ENCODE assay signal across 7 mouse cellular contexts in genomic region chr6:29215881-29216501, GRCm38 (mm10). TPM values are rescaled to one million over a fixed set of nuclear protein-coding genes. Genes with fewer than 3 reads are reported as not detected.
A peak's percentile ranks its signal among the peaks of the same experiment; 100 is the strongest.
DNase-seq lines count a peak whose midpoint lies in the region; ATAC-seq and TF ChIP-seq lines count a peak whose summit lies in the region.

Gene Impdh1 (minus strand): TSS chr6:29216364.

- no peaks in the 10 kb centered on the region for H3K27me3 ChIP-seq in hindbrain, postnatal 0 days (ENCODE audit: insufficient read depth, low read length)
- no peaks in the 10 kb centered on the region for H3K27me3 ChIP-seq in small intestine, adult 2 months (ENCODE audit: control insufficient read depth, insufficient read depth, low read length)

- intact Hi-C loops in left cerebral cortex, postnatal 25 days (cut with DNase I): no loop called here

- peak within 1 kb of the TSS; percentile 74 for H3K4me3 ChIP-seq in hindbrain, postnatal 0 days (ENCODE audit: low read length)
- H3K4me3 ChIP-seq in small intestine, adult 2 months (ENCODE audit: low read depth, low read length): peak within 1 kb of the TSS; percentile 74

- no peak for TF ChIP-seq POLR2A in small intestine, adult 2 months (IDR thresholded peaks at IDR 0.05; ENCODE audit: low read depth, low read length)

- H3K4me2 ChIP-seq in hindbrain, postnatal 0 days (ENCODE audit: low read depth, low read length): peak within 1 kb of the TSS; percentile 97

- no peaks in the 10 kb centered on the region for H3K9me3 ChIP-seq in hindbrain, postnatal 0 days (ENCODE audit: low read length)

- 2% methylated on average over 56 of the region's 56 CpGs for WGBS in hindbrain, postnatal 0 days
- under 1% methylated on average over 56 of the region's 56 CpGs for WGBS in small intestine, adult 2 months

- peak within 1 kb of the TSS; percentile 67 for H3K9ac ChIP-seq in hindbrain, postnatal 0 days (replicated peaks; ENCODE audit: low read length)

- peak; percentile 80 for ATAC-seq in hindbrain, postnatal 0 days

- no peak for TF ChIP-seq CTCF in hindbrain, postnatal 0 days (IDR thresholded peaks at IDR 0.05; ENCODE audit: low read depth)
- TF ChIP-seq CTCF in small intestine, adult 2 months (IDR thresholded peaks at IDR 0.05; ENCODE audit: extremely low read depth, insufficient read length, insufficient replicate concordance, low read depth, low read length): no peak

- H3K36me3 ChIP-seq in hindbrain, postnatal 0 days (ENCODE audit: insufficient read depth, low read length): no peaks in the 10 kb centered on the region
- H3K36me3 ChIP-seq in small intestine, adult 2 months (ENCODE audit: control insufficient read depth, insufficient read depth, low read length): no peaks in the 10 kb centered on the region

- peak; percentile 94 for DNase-seq in ZHBTc4 (ENCODE audit: low read depth, low spot score)
- DNase-seq in cerebellum, postnatal 10 days: peak; percentile 92 to 95
- peak; percentile 55 to 66 for DNase-seq in gastrocnemius, adult 8-10 months (ENCODE audit: low spot score in 2 of 2)
- DNase-seq in hindbrain, postnatal 0 days (ENCODE audit: low spot score): peak; percentile 76
- DNase-seq in left cerebral cortex, postnatal 25 days (ENCODE audit: low spot score in 2 of 2): peak; percentile 34 to 40
- DNase-seq in mesoderm, embryonic 11.5 days (ENCODE audit: low read depth, low spot score): peak; percentile 85

- H3K27ac ChIP-seq in hindbrain, postnatal 0 days: peak within 1 kb of the TSS; percentile 68; the same call in 1 of the 2 replicates
- H3K27ac ChIP-seq in small intestine, adult 2 months (ENCODE audit: insufficient read depth, low read depth, low read length): no peak within 1 kb of the TSS

- H3K4me1 ChIP-seq in hindbrain, postnatal 0 days (ENCODE audit: insufficient read depth, low read length): peaks cover 12% of the 10 kb centered on the region
- H3K4me1 ChIP-seq in small intestine, adult 2 months (ENCODE audit: control insufficient read depth, insufficient read depth, insufficient read length, low read length): peaks cover 8% of the 10 kb centered on the region

RNA-seq across cellular contexts. Expression of gene Impdh1, which starts in this region (rescaled TPM):
- total RNA-seq in gastrocnemius, adult 8-10 months (2022): 10 to 100 TPM in 3 of 4 experiments, 1 to 10 TPM in 1; 9.7 to 13.5 (median 10.9) TPM
- 37.8 and 46.3 TPM in 2 replicates for total RNA-seq in hindbrain, postnatal 0 days (2014; rRNA removed)
- polyA plus RNA-seq in hindbrain, postnatal 0 days (2015; fragmentation: Nextera tagmentation; extraction: Ambion mirVana): 63.4 and 64.4 TPM in 2 replicates
- 10 to 100 TPM; 66.1 to 68.8 TPM for total RNA-seq in left cerebral cortex, postnatal 25 days (2021)
- polyA plus RNA-seq in small intestine, adult 2 months (2012; rRNA removed): 15.0 and 15.6 TPM in 2 replicates

Comparison
In these comparisons a context has a peak if more than half of its experiments do, and no peak if none do; other contexts are left out.
1. DNase-seq: peak in every context shown above with its lines; median percentile 94 in ZHBTc4; 94 in cerebellum, postnatal 10 days; 85 in mesoderm, embryonic 11.5 days; 76 in hindbrain, postnatal 0 days; 60 in gastrocnemius, adult 8-10 months; 37 in left cerebral cortex, postnatal 25 days.